Mouse (Mus musculus): ENCODE measurements around the gene Als2cl.

Als2cl gene

DNA sequence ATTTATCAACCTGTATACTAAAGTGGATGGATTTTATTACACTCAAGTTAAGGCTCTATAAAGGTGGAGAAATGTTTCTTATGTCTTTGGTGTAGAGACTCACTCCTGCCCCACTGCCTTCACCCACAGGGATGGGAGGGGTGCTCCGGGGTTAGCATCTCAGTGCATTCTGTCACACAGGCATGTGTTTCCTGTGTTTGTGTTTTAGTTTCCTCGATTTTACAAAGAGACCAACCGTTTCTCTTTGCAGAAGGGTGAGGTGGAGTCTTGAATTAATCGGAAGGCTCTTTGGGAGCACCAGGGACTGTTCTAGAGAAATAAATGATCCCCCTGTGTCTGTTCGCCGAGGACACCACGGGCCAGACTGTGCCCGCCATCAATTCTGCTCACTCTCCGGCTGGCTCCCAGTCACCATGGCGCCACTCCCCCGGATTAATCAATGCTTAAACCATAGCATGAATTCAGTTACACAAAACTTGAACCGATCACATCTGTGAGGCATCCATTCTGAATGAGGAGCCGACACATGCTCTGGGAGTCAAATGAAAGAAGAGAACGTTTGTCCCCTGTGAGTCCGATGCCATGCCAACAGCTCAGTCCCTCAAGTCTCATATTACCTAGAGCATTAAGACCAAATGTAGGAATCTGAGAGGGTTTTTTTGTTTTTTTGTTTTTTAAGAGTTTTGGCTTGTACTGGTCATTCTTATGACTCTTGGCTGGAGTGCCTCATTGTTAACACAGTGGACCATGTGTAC is 41.2 kb downstream of the Als2cl start:
- peak; percentile 60 for DNase-seq

DNA sequence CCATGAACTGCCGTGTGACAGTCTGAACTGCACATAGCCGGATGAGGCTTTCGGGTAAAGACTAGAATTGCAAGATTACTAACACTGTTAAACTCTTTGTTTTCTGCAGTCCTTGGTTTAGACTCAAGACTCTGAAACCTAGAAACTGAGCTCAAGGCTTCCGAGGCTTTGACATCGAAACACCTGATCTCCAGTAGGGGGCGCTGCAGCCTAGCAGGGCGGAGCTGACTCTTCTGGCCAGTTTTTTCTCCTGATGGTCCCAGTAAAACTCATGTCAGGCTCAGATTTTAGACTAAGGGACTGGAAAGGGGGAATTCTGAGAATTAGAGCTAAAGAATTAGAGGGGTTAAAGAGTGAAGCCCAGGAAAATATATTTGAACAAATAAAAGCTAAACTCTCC is 43.1 kb downstream of the Als2cl start:
- DNase-seq: peak; percentile 91

DNA sequence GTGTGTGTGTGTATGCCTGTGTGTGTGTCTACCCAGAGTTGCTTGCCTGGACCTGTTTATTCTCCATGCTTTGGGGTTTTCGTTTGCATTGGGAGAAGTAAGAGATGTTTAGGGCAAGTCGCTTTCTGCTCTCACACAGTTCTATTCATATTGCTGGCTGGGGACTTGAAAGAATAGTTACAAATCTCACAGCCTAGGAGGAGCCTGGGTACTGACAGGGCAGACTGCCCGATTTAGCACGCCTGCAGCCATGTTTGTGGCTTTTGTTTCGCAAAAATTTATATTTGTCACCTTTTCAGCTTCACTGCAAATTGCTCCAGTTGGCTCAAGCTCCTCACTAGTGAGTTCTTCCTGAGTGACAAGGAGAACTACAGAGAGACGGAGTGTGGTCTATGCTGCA is 51.9 kb downstream of the Als2cl start:
- DNase-seq: no peak

DNA sequence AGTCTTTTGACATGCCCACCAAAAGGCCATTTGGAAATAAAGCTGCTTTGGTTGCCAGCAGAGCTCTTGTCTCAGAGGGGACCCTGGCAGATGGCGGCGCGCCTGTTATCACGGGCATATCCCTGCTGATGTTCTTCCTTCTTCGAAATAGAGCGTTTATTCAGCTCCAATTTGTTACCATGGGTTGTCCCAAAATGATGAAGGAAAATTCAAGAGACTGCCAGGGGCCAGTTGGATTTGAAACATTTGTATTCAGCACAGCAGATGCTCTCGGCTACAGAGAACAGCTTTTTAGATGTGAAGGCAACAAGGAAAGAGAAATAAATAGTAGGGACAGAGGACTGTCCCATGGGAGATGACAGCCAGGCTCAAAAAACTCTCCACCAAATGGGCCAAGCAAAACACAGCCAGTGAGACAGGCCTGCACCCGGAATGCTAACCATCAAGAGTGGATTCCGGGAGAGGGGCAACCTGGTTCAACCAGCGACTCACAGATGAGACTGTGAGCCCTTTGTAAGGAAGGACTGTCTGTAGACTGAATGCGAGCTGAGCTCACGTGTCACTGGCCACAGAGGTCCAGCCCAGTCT is 54.3 kb downstream of the Als2cl start:
- no peak for DNase-seq

DNA sequence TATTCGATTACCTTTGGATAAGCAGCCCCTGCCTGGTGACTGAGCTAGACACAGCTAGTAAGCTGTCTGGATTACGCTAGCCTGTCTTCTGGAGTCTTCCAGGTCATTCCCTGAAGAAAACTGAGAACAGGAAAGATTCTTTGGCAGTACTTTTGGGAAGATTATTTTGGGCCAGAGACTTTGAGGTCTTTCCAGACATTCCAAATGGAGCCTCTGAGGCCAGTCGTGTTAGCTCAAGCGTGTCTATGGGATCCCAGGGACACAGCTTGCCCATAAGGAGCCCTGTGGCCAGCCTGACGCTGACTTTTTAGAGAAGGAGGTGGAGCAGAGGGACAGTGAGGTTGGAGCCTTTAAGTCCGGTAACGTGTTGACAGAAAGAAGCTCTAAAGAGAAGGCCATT is 56.3 kb downstream of the Als2cl start:
- no peak for DNase-seq

DNA sequence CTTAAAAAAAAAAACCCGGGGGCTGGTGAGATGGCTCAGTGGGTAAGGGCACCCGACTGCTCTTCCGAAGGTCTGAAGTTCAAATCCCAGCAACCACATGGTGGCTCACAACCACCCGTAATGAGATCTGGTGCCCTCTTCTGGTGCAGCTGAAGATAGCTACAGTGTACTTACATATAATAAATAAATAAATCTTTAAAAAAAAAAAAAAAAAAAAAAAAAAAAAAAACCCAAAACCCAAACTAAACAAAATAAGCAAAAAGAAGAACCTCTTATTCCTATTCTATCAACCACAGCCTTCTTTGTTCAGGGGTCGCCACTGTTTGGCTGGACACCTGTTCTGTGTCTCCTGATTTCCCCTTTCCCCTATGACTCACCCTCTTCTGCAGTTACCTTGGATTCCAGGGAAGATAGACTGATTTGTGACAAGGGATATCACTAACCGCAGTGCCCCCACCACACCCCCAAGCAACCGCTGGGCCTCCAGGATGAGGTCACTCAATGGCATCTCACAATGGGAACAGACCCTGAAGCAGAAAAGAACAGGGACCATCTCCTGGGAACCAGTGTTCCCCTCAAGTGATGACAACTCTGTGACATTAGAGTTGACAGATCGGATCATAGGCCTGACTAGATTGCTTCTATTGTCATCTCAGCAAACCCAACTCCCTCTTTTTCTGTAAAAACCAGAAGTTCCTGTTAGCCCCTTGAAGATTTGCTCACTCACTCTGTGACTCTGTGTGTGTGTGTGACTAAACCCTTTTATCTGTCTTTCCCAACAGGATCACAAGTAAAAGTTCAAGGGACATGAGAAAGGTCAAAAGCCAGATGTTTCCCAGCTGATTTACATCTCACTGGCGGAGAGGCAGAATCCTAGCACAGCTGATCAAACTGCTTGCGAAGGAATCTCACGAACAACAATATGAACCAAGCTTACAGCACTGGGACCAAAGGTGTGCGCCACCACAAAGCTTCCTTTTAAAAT is 58.1 kb downstream of the Als2cl start:
- DNase-seq: peak; percentile 38

DNA sequence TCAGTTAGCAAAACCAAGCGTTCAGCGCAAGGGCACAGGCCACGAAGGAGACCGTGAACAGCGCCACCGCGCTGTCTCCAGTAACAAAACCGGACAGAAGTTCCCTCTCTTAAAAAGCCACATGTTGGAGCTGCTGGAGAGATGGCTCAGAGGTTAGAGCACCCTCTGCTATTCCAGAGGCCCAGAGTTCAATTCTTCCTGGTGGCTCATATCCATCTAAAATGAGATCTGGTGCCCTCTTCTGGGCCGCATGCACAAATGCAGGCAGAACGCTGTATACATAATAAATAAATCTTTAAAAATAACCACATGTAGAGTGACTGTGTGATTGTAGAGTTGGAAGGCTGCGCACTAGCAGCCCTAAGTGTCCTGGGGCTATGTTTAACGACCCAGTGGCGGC is 64.6 kb downstream of the Als2cl start:
- DNase-seq: peak; percentile 61

DNA sequence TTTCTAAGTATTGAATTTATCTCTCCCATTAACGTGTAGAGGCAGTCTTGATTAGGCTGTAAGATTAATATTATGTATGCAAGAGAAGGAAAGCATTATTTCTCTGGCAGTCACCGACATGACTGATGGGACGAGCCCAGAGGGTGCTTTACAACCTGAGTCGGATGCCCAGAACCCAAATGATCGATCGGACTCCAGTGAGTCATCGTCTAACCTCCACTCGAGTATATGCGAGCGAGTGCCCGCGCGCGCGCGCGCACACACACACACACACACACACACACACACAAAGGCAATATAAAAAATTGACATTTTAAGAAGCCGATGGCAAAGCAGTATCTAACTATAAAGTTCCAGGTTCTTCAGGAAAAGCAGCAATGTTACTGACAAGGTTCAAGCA is 65.7 kb downstream of the Als2cl start:
- no peak for DNase-seq

DNA sequence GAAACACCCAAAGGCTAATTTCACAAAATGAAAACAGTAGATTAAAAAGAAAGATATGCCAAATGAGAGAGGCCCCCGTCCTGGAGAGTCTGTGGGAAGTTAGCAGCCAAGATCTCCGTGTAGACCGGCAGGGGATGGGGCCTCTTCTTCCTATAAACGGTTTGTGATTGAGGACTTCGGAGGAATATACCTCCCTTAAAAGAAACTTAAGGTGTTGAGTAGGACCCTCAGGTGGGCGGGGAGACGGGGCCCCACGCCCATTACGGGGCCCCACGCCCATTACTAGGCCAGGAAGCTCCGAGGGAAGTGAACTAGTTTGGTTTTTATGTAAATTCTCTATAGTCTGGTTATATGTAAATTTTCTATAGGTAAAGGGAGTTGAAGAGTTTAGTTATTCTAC is 66.3 kb downstream of the Als2cl start, which contains the start of gene Tdgf1:
Gene Tdgf1 (minus strand): TSS at position 233 of the 400 bp plus-strand sequence.
- DNase-seq: no peak

DNA sequence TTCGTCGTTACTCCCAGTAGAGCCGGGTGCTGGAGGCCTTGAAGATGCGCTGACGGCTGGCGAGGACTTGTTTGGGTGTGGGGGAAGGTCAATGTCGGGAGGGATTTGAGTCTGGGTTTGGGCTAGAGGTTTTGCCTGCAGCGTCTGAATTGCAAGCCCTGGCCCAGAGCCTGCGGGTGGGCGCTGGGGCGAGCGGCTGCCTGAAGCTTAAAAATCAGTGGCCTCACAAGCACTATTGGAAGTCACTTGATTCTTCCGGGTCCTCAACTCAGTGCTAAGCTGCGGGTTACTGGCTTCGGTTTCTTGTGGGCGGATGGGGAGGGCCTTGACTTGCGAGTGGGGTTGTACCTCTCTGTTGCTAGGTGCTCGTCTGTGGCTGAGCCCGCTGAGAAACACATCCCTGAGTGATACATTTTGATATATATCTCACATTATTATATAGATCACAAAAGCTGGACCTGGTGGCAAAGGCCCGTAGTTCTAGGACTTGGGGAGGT is 66.9 kb downstream of the Als2cl start:
- DNase-seq: peak; percentile 62

DNA sequence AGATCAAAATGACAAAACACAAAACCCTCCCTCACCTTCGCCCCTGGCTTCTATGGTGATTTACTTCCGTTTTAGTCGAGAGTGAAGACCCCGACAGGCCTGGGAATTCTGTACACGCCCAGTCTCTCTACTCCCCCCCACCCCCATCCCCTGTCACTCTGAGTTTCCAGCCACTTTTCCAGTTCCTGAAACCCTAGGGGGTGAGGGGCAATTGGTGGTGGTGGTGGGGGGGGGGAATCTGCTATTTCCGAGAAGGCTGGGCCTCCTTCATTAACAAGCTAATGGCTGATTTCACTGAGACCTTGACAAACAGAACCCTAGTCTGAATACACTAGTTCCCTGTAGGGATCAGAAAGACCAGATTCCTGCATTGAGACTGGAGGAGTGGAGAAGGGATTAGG is 67.6 kb downstream of the Als2cl start:
- DNase-seq: no peak

DNA sequence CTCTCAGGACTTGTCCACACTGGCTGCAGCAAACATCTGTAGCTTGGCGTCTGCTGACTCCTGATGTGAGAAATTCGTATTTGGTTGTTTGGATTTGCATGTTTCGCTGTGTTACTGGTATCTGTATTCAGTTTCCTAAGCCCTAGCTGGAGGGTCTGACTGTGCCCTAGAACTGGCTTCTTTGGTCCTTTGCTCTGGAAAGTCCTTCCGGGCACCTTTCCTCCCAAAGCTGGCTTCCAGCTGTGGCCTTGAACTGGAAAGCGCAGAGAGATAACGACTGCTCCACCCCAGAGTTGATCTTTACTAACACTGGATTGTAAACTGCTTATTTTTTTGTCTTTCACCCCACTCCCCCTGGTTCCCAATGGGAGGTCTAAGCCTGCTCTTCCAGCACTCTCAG is 68.2 kb downstream of the Als2cl start:
- no peak for DNase-seq

DNA sequence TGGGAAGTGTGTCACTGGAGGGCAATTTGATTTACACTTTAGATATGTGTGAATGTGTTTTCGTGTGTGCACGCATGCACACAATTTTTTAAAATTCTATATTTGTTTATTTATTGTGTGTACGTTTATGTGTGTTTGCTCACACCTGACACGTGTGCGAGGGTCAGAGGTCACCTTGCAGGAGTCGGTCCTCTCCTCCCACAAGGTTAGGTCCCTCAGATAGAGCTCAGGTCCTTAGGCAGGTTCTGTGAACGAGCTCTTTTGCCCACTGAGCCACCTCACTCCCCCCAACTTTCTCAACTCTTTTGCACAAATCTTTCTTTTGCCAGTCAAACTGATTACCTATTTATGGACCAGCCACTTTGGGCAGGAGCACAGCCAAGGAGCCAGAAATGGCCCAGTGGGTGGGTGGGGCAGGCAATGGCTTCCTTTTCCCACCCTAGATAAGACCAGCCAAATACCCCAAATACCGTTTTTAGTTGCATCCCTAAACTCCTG is 69.2 kb downstream of the Als2cl start:
- DNase-seq: no peak

DNA sequence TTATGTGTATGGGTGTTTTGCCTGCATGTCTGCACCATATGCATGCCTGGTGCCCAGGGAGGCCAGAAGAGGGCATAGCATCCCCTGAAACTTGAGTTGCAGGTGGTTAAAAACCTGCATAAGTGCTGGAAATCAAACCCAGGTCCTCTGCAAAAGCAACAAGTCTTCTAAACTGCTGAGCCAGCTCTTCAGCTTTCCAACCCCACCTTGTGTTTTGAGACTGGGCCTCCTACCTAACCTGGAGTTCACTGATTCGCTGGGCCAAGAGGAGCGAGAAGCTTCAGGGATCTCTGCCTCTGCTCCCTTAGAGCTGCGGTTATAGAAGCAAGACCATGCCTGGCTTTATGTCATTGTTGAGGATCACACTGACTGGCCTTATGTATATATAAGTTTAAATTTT is 70.4 kb downstream of the Als2cl start:
- no peak for DNase-seq
